Mouse (Mus musculus) E14TG2a.4 (cell line): ENCODE data around the gene Igsf8.

Experiments
- CTCF ChIP-seq: conservative IDR thresholded peaks from 2 replicates; pipeline ENCODE4 v1.5.1; 2014; ENCODE audit warnings: low read length
- NANOG ChIP-seq: IDR thresholded peaks from 2 replicates; pipeline ENCODE4 v1.6.1; 2014; ENCODE audit warnings: borderline replicate concordance, low read length, mixed read lengths

DNA sequence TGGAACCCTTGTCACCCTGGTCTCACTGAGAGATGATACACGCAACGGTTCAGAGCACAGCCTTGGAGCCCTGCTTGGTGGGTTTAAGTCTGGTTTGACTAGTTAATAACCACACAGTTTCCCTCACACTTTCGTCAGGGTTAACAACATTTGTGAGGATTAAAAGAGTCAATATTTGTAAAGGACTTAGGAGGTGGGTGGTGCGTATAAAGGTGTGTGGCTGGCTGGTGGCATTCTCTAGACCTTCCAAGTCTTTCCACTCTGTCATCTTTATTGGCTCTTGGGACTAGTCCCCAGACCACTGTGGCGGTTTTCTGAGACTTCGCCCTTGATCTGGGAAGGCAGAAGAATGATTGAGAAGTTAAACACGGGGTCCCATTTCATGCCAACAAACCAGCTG is 83.4 kb downstream of the Igsf8 start:
- TF ChIP-seq CTCF: no peak
- TF ChIP-seq NANOG: no peak
